Mouse (Mus musculus): ENCODE results near the gene Kcnh2. TPM values are rescaled to one million over a fixed set of nuclear protein-coding genes. Genes with fewer than 3 reads are reported as not detected.
A peak's percentile ranks its signal among the peaks of the same experiment; 100 is the strongest.

Gene Kcnh2
- polyA plus RNA-seq, 1 experiment from 2014 or later: 0.35 TPM

- Histone ChIP-seq H3K4me2 (no peak overlapping the region; the same call in 1 of the 2 replicates), H3K27ac (replicated peaks) (no peak overlapping the region), H3K9me3 (replicated peaks) (no peaks in the 10 kb centered on the region), H3K36me3 (replicated peaks) (no peaks in the 10 kb centered on the region), H3K4me1 (replicated peaks) (no peaks in the 10 kb centered on the region), H3K4me3 (replicated peaks) (no peak overlapping the region), H3K27me3 (peaks cover 22% of the 10 kb centered on the region; the same call in 1 of the 2 replicates), H3K9ac (no peak overlapping the region)
- WGBS (ENCODE audit: insufficient replicate concordance): 0% methylated on average over 7 of the region's 7 CpGs
- ATAC-seq (ENCODE audit: insufficient read depth): peak; percentile 25; the same call in 1 of the 2 replicates
Measured at GRCm38 (mm10) chr5:24360792-24361454, 9.5 kb upstream of the Kcnh2 start.

- Histone ChIP-seq H3K4me1 (replicated peaks) (peaks cover 3% of the 10 kb centered on the region), H3K36me3 (replicated peaks) (no peaks in the 10 kb centered on the region), H3K27me3 (peaks cover 32% of the 10 kb centered on the region), H3K4me3 (replicated peaks) (no peak overlapping the region), H3K9ac (no peak overlapping the region), H3K27ac (replicated peaks) (no peak overlapping the region), H3K9me3 (replicated peaks) (no peaks in the 10 kb centered on the region), H3K4me2 (no peak overlapping the region)
- no peak for ATAC-seq (ENCODE audit: insufficient read depth)
- WGBS (ENCODE audit: insufficient replicate concordance): 11% methylated on average over 7 of the region's 7 CpGs
Measured at GRCm38 (mm10) chr5:24357461-24357860, 6.1 kb upstream of the Kcnh2 start.

GRCm38 (mm10) chr5:24356764-24357163 lies 5.4 kb upstream of the Kcnh2 start:
- no peak overlapping the region for H3K4me2 ChIP-seq
- H3K4me3 ChIP-seq (replicated peaks): no peak overlapping the region
- H3K36me3 ChIP-seq (replicated peaks): no peaks in the 10 kb centered on the region
- peaks cover 9% of the 10 kb centered on the region for H3K4me1 ChIP-seq (replicated peaks)
- WGBS (ENCODE audit: insufficient replicate concordance): 43% methylated on average over 4 of the region's 4 CpGs
- no peak for ATAC-seq (ENCODE audit: insufficient read depth)
- no peak overlapping the region for H3K27ac ChIP-seq (replicated peaks)
- H3K9ac ChIP-seq: no peak overlapping the region
- H3K9me3 ChIP-seq (replicated peaks): no peaks in the 10 kb centered on the region
- peaks cover 39% of the 10 kb centered on the region for H3K27me3 ChIP-seq

- Histone ChIP-seq H3K36me3 (replicated peaks) (no peaks in the 10 kb centered on the region), H3K9me3 (replicated peaks) (no peaks in the 10 kb centered on the region), H3K9ac (no peak overlapping the region), H3K27ac (replicated peaks) (no peak overlapping the region), H3K4me1 (replicated peaks) (peaks cover 29% of the 10 kb centered on the region), H3K27me3 (peaks cover 73% of the 10 kb centered on the region), H3K4me3 (replicated peaks) (no peak overlapping the region), H3K4me2 (no peak overlapping the region)
- WGBS (ENCODE audit: insufficient replicate concordance): 29% methylated on average over 4 of the region's 4 CpGs
- ATAC-seq (ENCODE audit: insufficient read depth): no peak
Measured at GRCm38 (mm10) chr5:24353327-24353726, 1.9 kb upstream of the Kcnh2 start.

- ATAC-seq (ENCODE audit: insufficient read depth): no peak
Measured at GRCm38 (mm10) chr5:24352251-24352859, 951 bp upstream of the Kcnh2 start.

GRCm38 (mm10) chr5:24351701-24352171 lies 332 bp upstream of the Kcnh2 start:
- peak; percentile 66 for ATAC-seq (ENCODE audit: insufficient read depth)
- Histone ChIP-seq H3K9ac (no peak overlapping the region), H3K4me2 (peak overlapping the region; percentile 80), H3K4me1 (replicated peaks) (peaks cover 44% of the 10 kb centered on the region), H3K9me3 (replicated peaks) (no peaks in the 10 kb centered on the region), H3K27me3 (peaks cover 88% of the 10 kb centered on the region), H3K27ac (replicated peaks) (no peak overlapping the region), H3K4me3 (replicated peaks) (peak overlapping the region; percentile 56), H3K36me3 (replicated peaks) (no peaks in the 10 kb centered on the region)
- WGBS (ENCODE audit: insufficient replicate concordance): under 1% methylated on average over 41 of the region's 41 CpGs

More at GRCm38 (mm10) chr5:24352251-24352859, 951 bp upstream of the Kcnh2 start:
- Histone ChIP-seq H3K4me2 (peak overlapping the region; percentile 80), H3K9ac (no peak overlapping the region), H3K27ac (replicated peaks) (no peak overlapping the region), H3K9me3 (replicated peaks) (no peaks in the 10 kb centered on the region), H3K36me3 (replicated peaks) (no peaks in the 10 kb centered on the region), H3K4me1 (replicated peaks) (peaks cover 38% of the 10 kb centered on the region), H3K4me3 (replicated peaks) (0 out of 2 replicates have a peak overlapping the region, but pooled peaks have one; percentile 56), H3K27me3 (peaks cover 83% of the 10 kb centered on the region)
- 2% methylated on average over 24 of the region's 24 CpGs for WGBS (ENCODE audit: insufficient replicate concordance)

GRCm38 (mm10) chr5:24350531-24351250 lies 713 bp downstream of the Kcnh2 start:
- H3K9me3 ChIP-seq (replicated peaks): no peaks in the 10 kb centered on the region
- peak overlapping the region; percentile 80 for H3K4me2 ChIP-seq
- no peak overlapping the region for H3K27ac ChIP-seq (replicated peaks)
- H3K4me3 ChIP-seq (replicated peaks): peak overlapping the region; percentile 56
- H3K27me3 ChIP-seq: peaks cover 86% of the 10 kb centered on the region
- peaks cover 46% of the 10 kb centered on the region for H3K4me1 ChIP-seq (replicated peaks)
- 41% methylated on average over 14 of the region's 15 CpGs for WGBS (ENCODE audit: insufficient replicate concordance)
- no peaks in the 10 kb centered on the region for H3K36me3 ChIP-seq (replicated peaks)
- no peak for ATAC-seq (ENCODE audit: insufficient read depth)
- H3K9ac ChIP-seq: no peak overlapping the region

- Histone ChIP-seq H3K9me3 (replicated peaks) (no peaks in the 10 kb centered on the region), H3K4me2 (no peak overlapping the region), H3K27me3 (peaks cover 82% of the 10 kb centered on the region), H3K4me3 (replicated peaks) (no peak overlapping the region), H3K27ac (replicated peaks) (no peak overlapping the region), H3K4me1 (replicated peaks) (peaks cover 48% of the 10 kb centered on the region), H3K9ac (no peak overlapping the region), H3K36me3 (replicated peaks) (no peaks in the 10 kb centered on the region)
- WGBS (ENCODE audit: insufficient replicate concordance): 47% methylated on average over 3 of the region's 3 CpGs
- ATAC-seq (ENCODE audit: insufficient read depth): no peak
Measured at GRCm38 (mm10) chr5:24350073-24350472, 1.3 kb downstream of the Kcnh2 start.

- no peak for ATAC-seq (ENCODE audit: insufficient read depth)
- peaks cover 64% of the 10 kb centered on the region for H3K4me1 ChIP-seq (replicated peaks)
Measured at GRCm38 (mm10) chr5:24348546-24348945, 2.9 kb downstream of the Kcnh2 start.

GRCm38 (mm10) chr5:24348128-24348527 lies 3.3 kb downstream of the Kcnh2 start:
- H3K9me3 ChIP-seq (replicated peaks): no peaks in the 10 kb centered on the region
- H3K4me2 ChIP-seq: peak overlapping the region; percentile 77
- peak; percentile 33; the same call in 1 of the 2 replicates for ATAC-seq (ENCODE audit: insufficient read depth)
- no peak overlapping the region for H3K27ac ChIP-seq (replicated peaks)
- WGBS (ENCODE audit: insufficient replicate concordance): under 1% methylated on average over 41 of the region's 41 CpGs
- peak overlapping the region; percentile 47 for H3K4me3 ChIP-seq (replicated peaks)
- peaks cover 62% of the 10 kb centered on the region for H3K27me3 ChIP-seq
- peaks cover 68% of the 10 kb centered on the region for H3K4me1 ChIP-seq (replicated peaks)
- H3K9ac ChIP-seq: no peak overlapping the region
- H3K36me3 ChIP-seq (replicated peaks): no peaks in the 10 kb centered on the region

More at GRCm38 (mm10) chr5:24348546-24348945, 2.9 kb downstream of the Kcnh2 start:
- Histone ChIP-seq H3K9me3 (replicated peaks) (no peaks in the 10 kb centered on the region), H3K4me3 (replicated peaks) (peak overlapping the region; percentile 47), H3K27ac (replicated peaks) (no peak overlapping the region), H3K27me3 (peaks cover 67% of the 10 kb centered on the region), H3K4me2 (peak overlapping the region; percentile 77), H3K9ac (no peak overlapping the region), H3K36me3 (replicated peaks) (no peaks in the 10 kb centered on the region)
- under 1% methylated on average over 30 of the region's 30 CpGs for WGBS (ENCODE audit: insufficient replicate concordance)

Measured in liver, embryonic 15.5 days (tissue).